Mouse (Mus musculus): ENCODE data around the gene Sgsh. TPM values are rescaled to one million over a fixed set of nuclear protein-coding genes. Genes with fewer than 3 reads are reported as not detected.

Sgsh gene
- polyA plus RNA-seq, 1 experiment: 28.8 TPM

DNA sequence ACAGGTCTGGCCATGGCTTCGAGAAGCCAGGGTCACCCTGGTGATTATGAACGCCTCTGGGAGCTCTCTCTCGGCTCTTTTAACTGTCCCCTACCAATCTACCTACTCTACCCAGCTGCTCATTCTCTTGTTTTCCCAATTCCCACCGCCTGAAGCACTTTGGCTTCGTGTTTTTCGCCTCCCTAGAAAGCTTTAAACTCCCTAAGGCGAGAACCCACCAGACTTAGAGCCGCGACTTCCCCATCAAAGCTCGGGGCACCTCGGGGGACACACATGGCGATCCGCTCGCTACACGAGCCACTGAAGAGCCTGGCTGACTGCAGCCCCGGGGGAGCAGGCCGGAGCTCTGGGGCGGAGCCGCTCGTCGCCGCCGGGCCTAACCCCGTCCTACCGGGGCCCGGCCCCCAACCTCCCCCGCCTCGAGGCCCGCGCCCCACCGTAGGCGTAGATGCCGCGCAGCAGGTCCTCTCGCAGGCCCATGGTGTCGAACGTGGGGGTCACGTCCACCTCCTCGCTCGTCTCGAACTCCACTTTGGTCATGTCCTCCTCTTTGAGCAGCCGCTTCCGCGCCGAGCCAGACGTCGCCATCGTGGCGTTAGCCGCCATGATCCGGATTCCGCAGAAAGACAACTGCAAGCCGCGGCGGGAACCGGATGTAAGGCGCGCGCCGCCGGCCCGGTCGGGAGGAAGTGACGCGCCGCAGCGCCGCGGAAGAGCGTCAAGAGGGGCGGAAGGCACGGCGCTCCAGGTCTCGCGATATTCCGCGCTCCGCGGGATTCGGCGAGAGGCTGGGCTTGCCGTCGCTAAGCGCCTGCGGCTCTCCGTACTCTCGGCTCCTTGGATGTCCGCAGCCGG, 55.7 kb downstream of the Sgsh start, which contains the start of gene Eif4a3:
Eif4a3 (minus strand) TSS at position 699 of the 855 bp plus-strand sequence.
- TF ChIP-seq GATA1 (IDR thresholded peaks at IDR 0.05; ENCODE audit: low read length): no peak

DNA sequence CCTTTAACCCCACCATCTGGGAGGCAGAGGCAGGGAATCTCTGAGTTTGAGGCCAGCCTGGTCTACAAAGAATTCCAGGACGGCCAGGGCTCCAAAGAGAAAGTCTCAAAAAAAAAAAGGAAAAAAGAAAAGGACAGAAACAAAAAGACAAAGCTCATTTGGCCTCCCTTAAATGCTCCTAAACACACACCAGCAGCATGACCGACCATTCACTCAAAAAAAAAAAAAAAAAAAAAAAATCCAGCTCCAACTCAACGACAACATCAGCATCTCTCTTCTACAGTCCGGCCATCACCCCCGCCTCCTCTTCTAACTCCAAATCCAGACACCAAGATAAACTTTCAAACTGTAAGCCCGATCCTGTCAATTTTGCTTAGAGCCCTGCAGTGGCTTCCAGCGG, 56.4 kb downstream of the Sgsh start:
- no peak for TF ChIP-seq GATA1 (IDR thresholded peaks at IDR 0.05; ENCODE audit: low read length)

DNA sequence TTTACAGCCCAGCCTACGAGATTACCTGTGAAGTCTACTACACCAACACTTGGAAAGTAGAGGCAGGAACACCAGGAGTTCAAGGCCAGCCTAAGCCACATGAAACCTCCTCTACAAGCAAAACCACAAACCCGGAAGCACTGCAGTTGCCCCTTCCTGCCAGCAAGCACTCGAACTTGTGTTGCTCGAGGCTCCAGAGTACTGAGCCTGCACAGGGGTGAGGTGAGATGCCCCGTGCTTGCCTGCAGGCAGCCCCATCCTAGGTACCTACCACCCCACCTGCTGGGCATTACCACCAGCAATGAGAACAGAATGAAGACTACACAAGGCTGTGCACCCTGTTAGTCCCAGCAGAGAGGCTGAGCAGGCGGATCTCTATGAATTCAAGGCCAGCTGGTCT, 57.3 kb downstream of the Sgsh start:
- TF ChIP-seq GATA1 (IDR thresholded peaks at IDR 0.05; ENCODE audit: low read length): no peak

Other genes starting within 250 kb of the Sgsh start
- gene Tbc1d16, start 127.0 kb downstream of the Sgsh start, polyA plus RNA-seq (2012): not detected in 2 replicates
- not detected in 2 replicates for gene Ccdc40, start 127.0 kb downstream of the Sgsh start, polyA plus RNA-seq (2012)
- gene Gaa, start 87.6 kb downstream of the Sgsh start, polyA plus RNA-seq (2012): 82.6 and 123 TPM in 2 replicates
- 210 and 240 TPM in 2 replicates for gene Eif4a3, start 55.4 kb downstream of the Sgsh start, polyA plus RNA-seq (2012)
- gene Card14, start 47.8 kb downstream of the Sgsh start, polyA plus RNA-seq (2012): not detected in 2 replicates
- 2.4 and 2.7 TPM in 2 replicates for gene Slc26a11, start within 50 bp of the Sgsh start, polyA plus RNA-seq (2012)
- 2.2 and 3.0 TPM in 2 replicates for gene Rnf213, start 37.6 kb upstream of the Sgsh start, polyA plus RNA-seq (2012)
- gene Endov, start 135.8 kb upstream of the Sgsh start, polyA plus RNA-seq (2012): 18.8 and 25.0 TPM in 2 replicates
- not detected in 2 replicates for gene Nptx1, start 192.2 kb upstream of the Sgsh start, polyA plus RNA-seq (2012)
- 66.1 and 69.4 TPM in 2 replicates for gene Rptor, start 247.4 kb upstream of the Sgsh start, polyA plus RNA-seq (2012)